ENCODE assay signal across 8 mouse cellular contexts in genomic region chr3:90615415-90615814, GRCm38 (mm10). TPM values are rescaled to one million over a fixed set of nuclear protein-coding genes. Genes with fewer than 3 reads are reported as not detected.
A peak's percentile ranks its signal among the peaks of the same experiment; 100 is the strongest.
DNase-seq lines count a peak whose midpoint lies in the region; ATAC-seq lines count a peak whose summit lies in the region.

No protein-coding gene starts in this region.

- H3K9me3 ChIP-seq in embryonic facial prominence, embryonic 13.5 days = no peaks in the 10 kb centered on the region
- H3K9me3 ChIP-seq in kidney, embryonic 14.5 days (ENCODE audit: control insufficient read depth, low read length) = no peaks in the 10 kb centered on the region
- H3K9me3 ChIP-seq in limb, embryonic 15.5 days = no peaks in the 10 kb centered on the region
- H3K9me3 ChIP-seq in stomach, embryonic 14.5 days (ENCODE audit: control insufficient read depth, low read depth, low read length) = no peaks in the 10 kb centered on the region; the same call in 1 of the 2 replicates

- DNase-seq in A20 (ENCODE audit: low read depth, low spot score) = peak; percentile 67
- peak; percentile 66 for DNase-seq in adrenal gland, postnatal 25 days
- peak; percentile 81 to 83 for DNase-seq in heart, adult 9 months (ENCODE audit: low spot score in 2 of 2)

- ATAC-seq in embryonic facial prominence, embryonic 13.5 days (ENCODE audit: insufficient number of reproducible peaks, insufficient read depth, low FRiP score, low TSS enrichment, low read depth) = peak; percentile 74
- peak; percentile 68 for ATAC-seq in kidney, embryonic 14.5 days (ENCODE audit: low FRiP score, low TSS enrichment)
- ATAC-seq in limb, embryonic 15.5 days (ENCODE audit: insufficient number of reproducible peaks, low FRiP score, low TSS enrichment, low read depth) = peak; percentile 73; the same call in 1 of the 2 replicates
- peak; percentile 44; the same call in 1 of the 2 replicates for ATAC-seq in monocyte, adult 5-6 weeks (replicated peaks; ENCODE audit: insufficient number of reproducible peaks, low FRiP score, low TSS enrichment, poor library complexity, severe bottlenecking)
- ATAC-seq in stomach, embryonic 14.5 days (ENCODE audit: insufficient number of reproducible peaks, insufficient read depth, low FRiP score, low read depth) = peak; percentile 78

- no peak overlapping the region for H3K27ac ChIP-seq in embryonic facial prominence, embryonic 13.5 days
- no peak overlapping the region for H3K27ac ChIP-seq in kidney, embryonic 14.5 days (ENCODE audit: low read depth, low read length)
- no peak overlapping the region; the same call in 1 of the 2 replicates for H3K27ac ChIP-seq in limb, embryonic 15.5 days
- H3K27ac ChIP-seq in stomach, embryonic 14.5 days (ENCODE audit: low read length) = peak overlapping the region; percentile 80

- no peaks in the 10 kb centered on the region for H3K36me3 ChIP-seq in embryonic facial prominence, embryonic 13.5 days
- no peaks in the 10 kb centered on the region for H3K36me3 ChIP-seq in kidney, embryonic 14.5 days (ENCODE audit: control insufficient read depth, insufficient read depth, low read length)
- no peaks in the 10 kb centered on the region for H3K36me3 ChIP-seq in limb, embryonic 15.5 days
- no peaks in the 10 kb centered on the region for H3K36me3 ChIP-seq in stomach, embryonic 14.5 days (ENCODE audit: control insufficient read depth, insufficient read depth, low read length)

- H3K4me3 ChIP-seq in embryonic facial prominence, embryonic 13.5 days = no peak overlapping the region
- no peak overlapping the region for H3K4me3 ChIP-seq in kidney, embryonic 14.5 days (ENCODE audit: low read length)
- no peak overlapping the region for H3K4me3 ChIP-seq in limb, embryonic 15.5 days
- no peak overlapping the region for H3K4me3 ChIP-seq in stomach, embryonic 14.5 days (ENCODE audit: low read depth, low read length)

- no peaks in the 10 kb centered on the region for H3K27me3 ChIP-seq in embryonic facial prominence, embryonic 13.5 days
- H3K27me3 ChIP-seq in kidney, embryonic 14.5 days (ENCODE audit: control insufficient read depth, insufficient read depth, low read length) = no peaks in the 10 kb centered on the region
- no peaks in the 10 kb centered on the region for H3K27me3 ChIP-seq in limb, embryonic 15.5 days
- no peaks in the 10 kb centered on the region for H3K27me3 ChIP-seq in stomach, embryonic 14.5 days (ENCODE audit: control insufficient read depth, insufficient read depth, low read length)

- peaks cover 25% of the 10 kb centered on the region for H3K4me1 ChIP-seq in embryonic facial prominence, embryonic 13.5 days
- no peaks in the 10 kb centered on the region for H3K4me1 ChIP-seq in kidney, embryonic 14.5 days (ENCODE audit: control insufficient read depth, insufficient read depth, low read length)
- H3K4me1 ChIP-seq in limb, embryonic 15.5 days = peaks cover 33% of the 10 kb centered on the region
- peaks cover 16% of the 10 kb centered on the region; the same call in 1 of the 2 replicates for H3K4me1 ChIP-seq in stomach, embryonic 14.5 days (ENCODE audit: control insufficient read depth, insufficient read depth, low read length)

- H3K9ac ChIP-seq in embryonic facial prominence, embryonic 13.5 days = no peak overlapping the region
- H3K9ac ChIP-seq in kidney, embryonic 14.5 days (ENCODE audit: low read depth, low read length) = no peak overlapping the region
- no peak overlapping the region for H3K9ac ChIP-seq in limb, embryonic 15.5 days
- no peak overlapping the region for H3K9ac ChIP-seq in stomach, embryonic 14.5 days (replicated peaks; ENCODE audit: low read depth, low read length)

- 7% methylated on average over 7 of the region's 7 CpGs for WGBS in embryonic facial prominence, embryonic 13.5 days
- 9% methylated on average over 7 of the region's 7 CpGs for WGBS in kidney, embryonic 14.5 days
- WGBS in limb, embryonic 15.5 days = 6% methylated on average over 7 of the region's 7 CpGs
- 8% methylated on average over 7 of the region's 7 CpGs for WGBS in stomach, embryonic 14.5 days

- no peak overlapping the region for H3K4me2 ChIP-seq in embryonic facial prominence, embryonic 13.5 days
- H3K4me2 ChIP-seq in kidney, embryonic 14.5 days (replicated peaks; ENCODE audit: low read depth, low read length) = no peak overlapping the region
- peak overlapping the region; percentile 12; the same call in 1 of the 2 replicates for H3K4me2 ChIP-seq in limb, embryonic 15.5 days
- H3K4me2 ChIP-seq in stomach, embryonic 14.5 days (replicated peaks; ENCODE audit: low read depth, low read length) = peak overlapping the region; percentile 69

RNA-seq across cellular contexts. Expression of gene S100a6, which starts 2.7 kb away (rescaled TPM):
- total RNA-seq in adrenal gland, postnatal 25 days (2021) = 14.2 and 31.3 TPM in 2 replicates
- polyA plus RNA-seq in embryonic facial prominence, embryonic 13.5 days (2015; fragmentation: Nextera tagmentation; extraction: Ambion mirVana) = 89.9 and 97.9 TPM in 2 replicates
- polyA plus RNA-seq in kidney, embryonic 14.5 days (2014; fragmentation: Nextera tagmentation; extraction: Ambion mirVana) = 115 and 148 TPM in 2 replicates
- 481 and 553 TPM in 2 replicates for polyA plus RNA-seq in limb, embryonic 15.5 days (2015; fragmentation: Nextera tagmentation; extraction: Ambion mirVana)
- total RNA-seq in monocyte, adult 5-6 weeks (2017) = 318 to 564 TPM (median 521 TPM) in 3 replicates
- 418 and 466 TPM in 2 replicates for polyA plus RNA-seq in stomach, embryonic 14.5 days (2014; fragmentation: Nextera tagmentation; extraction: Ambion mirVana)

RNA-seq across cellular contexts. Expression of gene S100a5, which starts 7.1 kb away (rescaled TPM):
- not detected in 2 replicates for total RNA-seq in adrenal gland, postnatal 25 days (2021)
- not detected in 2 replicates for polyA plus RNA-seq in embryonic facial prominence, embryonic 13.5 days (2015; fragmentation: Nextera tagmentation; extraction: Ambion mirVana)
- polyA plus RNA-seq in kidney, embryonic 14.5 days (2014; fragmentation: Nextera tagmentation; extraction: Ambion mirVana) = 0.56 TPM in 1 of 2 replicates, not detected in the other
- polyA plus RNA-seq in limb, embryonic 15.5 days (2015; fragmentation: Nextera tagmentation; extraction: Ambion mirVana) = not detected in 2 replicates
- total RNA-seq in monocyte, adult 5-6 weeks (2017) = not detected in 3 replicates
- polyA plus RNA-seq in stomach, embryonic 14.5 days (2014; fragmentation: Nextera tagmentation; extraction: Ambion mirVana) = 0.71 TPM in 1 of 2 replicates, not detected in the other

RNA-seq across cellular contexts. Expression of gene S100a4, which starts 11.8 kb away (rescaled TPM):
- 7.3 and 11.2 TPM in 2 replicates for total RNA-seq in adrenal gland, postnatal 25 days (2021)
- polyA plus RNA-seq in embryonic facial prominence, embryonic 13.5 days (2015; fragmentation: Nextera tagmentation; extraction: Ambion mirVana) = 18.8 and 19.2 TPM in 2 replicates
- polyA plus RNA-seq in kidney, embryonic 14.5 days (2014; fragmentation: Nextera tagmentation; extraction: Ambion mirVana) = 2.7 and 3.9 TPM in 2 replicates
- 21.0 and 29.6 TPM in 2 replicates for polyA plus RNA-seq in limb, embryonic 15.5 days (2015; fragmentation: Nextera tagmentation; extraction: Ambion mirVana)
- total RNA-seq in monocyte, adult 5-6 weeks (2017) = 562 to 1,115 TPM (median 1,082 TPM) in 3 replicates
- polyA plus RNA-seq in stomach, embryonic 14.5 days (2014; fragmentation: Nextera tagmentation; extraction: Ambion mirVana) = 5.5 and 7.4 TPM in 2 replicates

RNA-seq across cellular contexts. Expression of gene Gm42674, which starts 13.7 kb away (rescaled TPM):
- not detected in 2 replicates for total RNA-seq in adrenal gland, postnatal 25 days (2021)
- not detected in 2 replicates for polyA plus RNA-seq in embryonic facial prominence, embryonic 13.5 days (2015; fragmentation: Nextera tagmentation; extraction: Ambion mirVana)
- polyA plus RNA-seq in kidney, embryonic 14.5 days (2014; fragmentation: Nextera tagmentation; extraction: Ambion mirVana) = not detected in 2 replicates
- not detected in 2 replicates for polyA plus RNA-seq in limb, embryonic 15.5 days (2015; fragmentation: Nextera tagmentation; extraction: Ambion mirVana)
- total RNA-seq in monocyte, adult 5-6 weeks (2017) = not detected in 3 replicates
- not detected in 2 replicates for polyA plus RNA-seq in stomach, embryonic 14.5 days (2014; fragmentation: Nextera tagmentation; extraction: Ambion mirVana)

RNA-seq across cellular contexts. Expression of gene S100a2, which starts 25.4 kb away (rescaled TPM):
- not detected in 2 replicates for total RNA-seq in adrenal gland, postnatal 25 days (2021)
- not detected in 2 replicates for polyA plus RNA-seq in embryonic facial prominence, embryonic 13.5 days (2015; fragmentation: Nextera tagmentation; extraction: Ambion mirVana)
- not detected in 2 replicates for polyA plus RNA-seq in kidney, embryonic 14.5 days (2014; fragmentation: Nextera tagmentation; extraction: Ambion mirVana)
- polyA plus RNA-seq in limb, embryonic 15.5 days (2015; fragmentation: Nextera tagmentation; extraction: Ambion mirVana) = not detected in 2 replicates
- total RNA-seq in monocyte, adult 5-6 weeks (2017) = not detected in 3 replicates
- polyA plus RNA-seq in stomach, embryonic 14.5 days (2014; fragmentation: Nextera tagmentation; extraction: Ambion mirVana) = not detected in 2 replicates

Comparison
In these comparisons a context has a peak if more than half of its experiments do, and no peak if none do; other contexts are left out.
1. H3K4me2 ChIP-seq: peak in limb, embryonic 15.5 days (single experiment) and stomach, embryonic 14.5 days (single experiment); none in embryonic facial prominence, embryonic 13.5 days (single experiment) and kidney, embryonic 14.5 days (single experiment).
2. Peak in every context shown above with its lines, with median percentiles within 50 percentile points of each other: DNase-seq and ATAC-seq.